Mouse (Mus musculus) natural killer cell, adult 2 months (primary cell): Measurements from ENCODE around the gene Mthfd1l.

Source experiments
- DNase-seq, 2 experiments: peaks; one replicate each; pipeline ENCODE4 v3.0.0; 2022; ENCODE audit warnings: low spot score in 2 of 2

Mthfd1l gene

DNA sequence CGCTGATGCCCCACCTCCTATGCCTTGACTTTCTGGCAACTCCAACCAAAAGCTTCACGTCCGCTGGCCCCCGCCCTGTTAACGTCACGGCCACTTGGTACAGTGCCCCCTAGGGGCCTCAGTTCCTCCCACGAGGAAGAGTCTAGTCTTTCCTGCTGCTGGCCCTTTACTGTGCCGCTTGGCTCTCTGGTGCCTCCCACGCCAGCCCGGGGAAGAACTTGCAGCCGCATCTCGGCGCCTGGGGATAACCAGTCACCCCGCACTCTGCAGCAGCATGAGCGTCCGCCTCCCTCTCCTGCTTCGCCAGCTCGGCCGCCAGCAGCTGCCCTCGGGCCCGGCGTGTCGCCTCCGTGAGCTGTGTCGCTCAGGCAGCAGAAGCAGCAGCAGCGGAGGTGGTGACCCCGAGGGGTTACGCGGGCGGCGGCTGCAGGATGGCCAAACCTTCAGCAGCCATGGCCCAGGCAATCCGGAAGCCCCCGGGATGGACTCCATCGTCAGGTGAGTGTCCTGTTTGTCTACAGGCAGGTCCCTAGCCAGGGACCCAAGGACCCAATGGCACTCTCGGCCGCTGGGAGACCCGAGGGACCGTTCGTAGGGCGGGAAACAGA is at the start of gene Mthfd1l:
TSS of gene Mthfd1l (plus strand) at position 138 of the 608 bp plus-strand sequence.
- peak; percentile 92 for DNase-seq

DNA sequence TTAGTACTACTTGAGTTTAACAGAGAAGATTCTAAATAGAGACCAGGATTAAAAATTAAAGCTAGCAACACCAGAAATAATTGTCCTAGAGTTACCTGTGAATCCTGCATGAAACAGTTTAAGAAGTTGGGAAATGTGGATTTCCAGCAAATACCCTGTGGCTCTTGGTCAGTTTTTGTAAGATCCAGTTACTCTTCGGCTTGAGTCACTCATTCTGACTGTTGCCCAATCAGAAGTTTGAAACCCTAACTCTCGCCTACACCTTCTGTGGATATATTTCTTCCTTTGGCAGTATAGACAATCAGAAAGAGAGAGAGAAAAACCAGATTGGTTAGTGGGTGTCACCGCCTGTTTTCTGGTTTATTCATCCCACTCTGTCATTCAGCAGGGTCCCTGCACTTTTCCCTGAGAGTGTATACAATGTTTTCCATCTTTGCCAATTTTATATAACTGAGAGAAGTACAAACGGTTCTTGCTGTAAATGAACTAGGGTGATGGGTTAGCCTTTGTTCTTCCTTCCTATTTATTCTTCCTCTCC is 44.8 kb upstream of the Mthfd1l start:
- no peak for DNase-seq

DNA sequence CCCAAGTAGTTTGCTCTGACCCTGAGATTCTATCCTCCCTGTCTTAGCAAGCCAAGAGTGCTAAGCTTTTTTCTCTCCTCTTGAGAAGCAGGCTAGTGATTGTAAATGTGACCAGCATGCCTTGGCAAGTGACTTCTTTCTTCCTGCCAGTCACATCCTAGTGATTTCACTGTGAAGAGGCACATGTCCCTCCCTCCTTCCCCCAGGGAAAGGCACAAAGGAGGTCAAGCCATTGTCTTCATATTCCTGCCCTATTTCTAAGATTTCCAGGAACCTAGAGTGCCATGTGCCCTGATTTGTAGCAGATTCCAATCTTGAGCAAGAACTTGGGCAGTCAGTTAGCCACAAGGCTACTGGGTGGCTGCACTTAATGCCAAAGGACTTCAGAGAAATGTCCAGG is 41.1 kb upstream of the Mthfd1l start:
- no peak for DNase-seq

DNA sequence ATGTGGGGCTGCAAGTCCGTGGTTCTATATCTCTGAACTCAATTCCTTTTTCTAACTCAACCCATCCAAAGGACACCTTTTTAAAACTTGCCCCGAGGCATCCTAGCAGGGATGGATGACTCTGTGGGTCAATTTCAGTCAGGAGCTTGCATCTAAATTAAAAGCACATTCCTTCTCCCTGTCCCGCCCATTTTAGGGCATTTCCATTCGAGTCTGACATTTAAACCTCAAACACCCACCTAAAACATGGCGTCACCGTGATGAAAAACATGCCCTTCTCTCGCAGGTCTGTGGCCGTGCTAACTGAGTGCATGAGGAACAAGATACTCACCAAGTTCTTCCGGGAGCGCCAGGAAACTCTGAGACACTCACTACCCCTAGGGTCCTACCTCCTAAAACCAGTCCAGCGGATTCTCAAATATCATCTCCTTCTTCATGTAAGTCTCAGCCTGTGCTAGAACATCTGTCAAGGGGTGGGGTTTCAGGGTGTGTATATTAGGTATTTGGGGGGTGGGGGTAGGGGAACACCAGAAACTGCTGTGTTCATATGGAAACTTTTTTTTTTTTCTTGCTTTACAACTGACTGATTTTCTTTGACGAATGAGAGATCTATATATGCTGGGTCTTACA is 39.5 kb upstream of the Mthfd1l start:
- no peak for DNase-seq

DNA sequence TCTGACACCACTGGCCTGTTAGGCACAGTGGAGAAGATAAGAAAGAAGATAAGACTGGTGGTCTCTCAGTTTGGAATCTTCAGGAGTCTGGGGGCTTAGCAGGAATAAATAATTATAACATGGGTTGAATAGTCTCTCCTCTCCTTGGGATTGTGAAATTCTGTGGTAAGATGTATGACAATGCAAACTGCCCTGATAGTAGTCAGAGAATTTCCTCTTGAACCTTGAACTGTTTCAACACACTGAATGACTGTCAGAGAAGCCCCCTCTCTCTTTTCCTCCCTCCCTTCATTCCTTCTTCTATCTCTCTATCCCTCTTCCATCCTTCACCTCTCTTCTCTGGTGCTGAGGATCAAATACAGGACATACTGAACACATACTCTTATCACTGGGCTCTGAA is 36.1 kb upstream of the Mthfd1l start:
- no peak for DNase-seq

DNA sequence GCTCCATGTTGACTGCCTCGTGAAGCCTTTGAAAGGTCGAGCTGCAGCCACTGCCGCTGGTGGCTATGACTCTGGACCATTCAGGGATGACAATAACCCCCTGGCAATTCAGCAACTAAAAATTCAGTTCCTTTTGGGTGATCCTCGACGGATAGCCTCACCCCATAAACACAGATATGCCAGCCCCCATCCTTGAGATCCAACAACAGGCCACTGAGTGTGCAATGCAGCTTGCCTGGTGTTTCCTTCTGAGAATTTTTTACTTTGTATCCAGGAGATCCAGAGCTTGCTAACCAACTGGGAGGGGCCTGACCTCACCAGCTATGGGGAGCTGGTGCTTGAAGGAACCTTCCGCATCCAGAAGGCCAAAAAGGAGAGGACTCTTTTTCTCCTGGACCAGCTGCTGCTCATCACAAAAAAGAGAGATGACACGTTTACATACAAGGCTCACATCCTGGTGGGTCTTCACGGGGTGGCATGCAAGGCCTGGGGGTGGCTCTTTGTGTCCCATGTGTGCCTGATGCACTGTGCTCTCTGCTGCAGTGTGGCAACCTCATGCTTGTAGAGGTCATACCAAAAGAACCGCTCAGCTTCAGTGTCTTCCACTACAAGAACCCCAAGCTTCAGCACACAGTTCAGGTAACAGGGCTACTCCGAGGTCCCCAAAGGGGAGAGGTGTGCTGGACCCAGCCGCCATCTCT is 32.9 kb upstream of the Mthfd1l start:
- no peak for DNase-seq

DNA sequence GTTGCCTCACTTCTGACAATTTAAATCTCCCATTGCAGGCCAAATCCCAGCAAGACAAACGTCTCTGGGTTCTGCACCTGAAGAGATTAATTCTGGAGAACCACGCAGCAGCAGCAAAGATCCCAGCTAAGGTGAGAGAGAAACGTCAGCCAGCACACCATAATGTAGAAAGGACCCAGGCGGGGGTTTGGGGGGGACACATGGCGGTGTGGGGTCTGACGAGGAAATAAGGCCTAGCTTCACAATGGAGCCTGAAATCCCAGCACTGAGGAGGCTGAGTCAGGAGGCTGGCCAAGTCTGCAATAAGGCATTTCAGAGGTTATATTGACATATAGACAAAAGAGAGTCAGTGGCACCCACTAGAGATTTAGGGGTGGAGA is 32.3 kb upstream of the Mthfd1l start:
- no peak for DNase-seq

DNA sequence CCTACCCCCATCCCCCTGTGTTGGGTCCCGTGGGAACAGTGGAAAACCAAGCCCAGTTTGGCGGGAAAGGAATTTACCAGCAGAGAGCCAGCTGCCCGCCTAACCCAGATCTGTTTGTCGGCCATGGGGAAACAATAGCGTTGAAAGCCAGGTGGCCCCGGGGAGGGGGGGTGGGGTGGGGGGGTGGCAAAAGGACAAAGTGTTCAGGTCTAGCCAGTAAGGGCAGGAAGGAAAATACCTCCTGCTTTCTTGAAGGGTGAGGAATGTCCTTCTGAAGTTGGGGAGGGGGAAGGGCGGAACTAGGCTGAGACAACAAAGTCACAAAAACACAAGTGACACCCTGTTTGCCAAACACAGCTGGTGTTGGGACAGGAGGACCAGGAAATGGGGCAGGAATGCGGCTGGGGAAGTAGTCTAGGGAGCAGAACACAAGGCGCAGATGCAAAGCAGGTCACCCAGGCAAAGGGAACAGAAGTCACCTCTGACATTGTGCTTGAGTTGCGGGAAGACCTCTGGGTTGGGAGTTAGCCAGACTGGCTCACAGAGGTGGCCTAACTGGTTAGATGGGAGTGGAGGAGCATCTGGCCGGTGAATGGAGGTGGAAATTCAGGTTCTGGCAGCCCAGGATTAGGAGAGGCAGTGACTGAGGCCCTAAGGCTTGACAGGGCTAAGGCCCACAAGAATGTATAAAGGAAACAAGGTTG is 31.7 kb upstream of the Mthfd1l start:
- no peak for DNase-seq

DNA sequence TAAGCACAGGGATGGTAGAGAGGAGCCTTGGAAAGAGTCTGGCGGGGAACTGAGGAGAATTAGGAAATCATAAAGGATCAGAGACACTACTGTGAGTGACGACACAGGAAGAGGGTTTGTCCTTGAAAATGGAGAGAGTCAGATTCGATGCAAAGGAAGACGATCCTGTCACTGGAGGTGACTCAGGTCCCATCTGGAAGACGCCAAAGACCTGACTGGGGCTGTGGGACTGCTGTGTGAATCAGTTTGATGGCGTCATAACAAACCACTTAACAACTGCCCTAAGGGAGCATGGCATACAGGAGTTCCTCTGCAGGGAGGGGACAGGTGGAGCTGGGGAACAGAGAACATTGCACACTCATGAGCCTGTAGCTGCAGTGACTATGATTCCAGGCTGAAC is 30.6 kb upstream of the Mthfd1l start:
- no peak for DNase-seq

DNA sequence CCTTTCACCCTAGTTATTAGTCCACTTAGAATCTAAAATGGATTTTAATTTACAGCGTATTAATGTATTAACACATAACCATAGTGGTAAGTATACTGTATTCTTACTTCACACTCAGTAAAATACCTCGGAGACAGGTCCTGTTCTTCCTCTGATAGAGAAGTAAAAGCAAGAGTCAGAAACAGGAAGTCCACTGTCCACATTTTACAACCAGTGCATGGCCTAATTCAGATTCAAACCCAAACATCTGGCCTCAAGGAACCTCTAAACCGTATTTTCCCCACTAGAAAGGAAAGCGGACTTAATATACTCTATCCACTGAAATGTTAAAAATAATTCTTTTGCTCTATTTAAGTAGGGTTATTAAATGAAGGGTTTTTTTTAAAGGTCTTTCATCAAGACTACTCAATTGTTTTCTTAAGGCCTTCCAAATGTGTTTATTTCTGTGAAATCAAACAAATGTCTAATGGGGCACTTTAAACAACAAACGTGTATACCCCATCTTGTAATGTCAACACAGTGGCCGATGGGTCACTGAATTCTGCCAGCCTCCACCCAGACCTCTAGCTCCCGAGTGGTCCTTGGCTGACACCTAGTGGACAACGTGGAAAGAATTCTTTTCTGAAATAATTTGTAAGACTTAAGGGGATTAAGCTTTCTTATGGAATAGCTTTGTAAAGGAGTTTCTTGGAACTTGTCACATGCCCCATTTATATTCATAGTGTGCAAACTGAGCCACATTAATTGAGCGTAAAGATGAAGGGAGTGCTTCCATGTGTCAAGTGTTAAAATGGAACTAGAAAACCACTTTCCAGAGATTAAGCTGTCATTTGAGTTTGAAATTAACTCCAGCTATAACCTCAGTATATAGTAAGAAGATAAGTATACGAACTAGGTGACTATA is 29.2 kb upstream of the Mthfd1l start:
- DNase-seq, result peak; percentile 38 to 48

DNA sequence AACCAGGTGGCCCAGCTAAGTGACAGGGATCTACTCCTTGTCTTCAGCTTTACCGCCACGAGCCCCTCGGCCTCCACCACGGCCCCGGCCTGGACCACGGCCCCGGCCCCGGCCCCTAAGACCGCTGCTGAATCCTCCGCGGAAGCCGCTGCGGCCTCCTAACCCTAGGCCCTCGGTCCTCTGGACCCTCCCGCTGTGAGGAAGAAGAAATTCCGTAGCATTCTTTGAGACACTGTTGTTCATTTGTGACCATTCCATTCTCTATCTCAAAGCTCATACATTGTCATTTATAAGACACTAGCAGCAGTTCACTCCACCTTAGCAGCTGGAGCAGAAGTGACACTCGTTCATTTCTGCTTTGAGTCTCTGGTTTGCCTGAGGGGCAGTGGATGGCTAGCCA is 26.0 kb upstream of the Mthfd1l start:
- no peak for DNase-seq

DNA sequence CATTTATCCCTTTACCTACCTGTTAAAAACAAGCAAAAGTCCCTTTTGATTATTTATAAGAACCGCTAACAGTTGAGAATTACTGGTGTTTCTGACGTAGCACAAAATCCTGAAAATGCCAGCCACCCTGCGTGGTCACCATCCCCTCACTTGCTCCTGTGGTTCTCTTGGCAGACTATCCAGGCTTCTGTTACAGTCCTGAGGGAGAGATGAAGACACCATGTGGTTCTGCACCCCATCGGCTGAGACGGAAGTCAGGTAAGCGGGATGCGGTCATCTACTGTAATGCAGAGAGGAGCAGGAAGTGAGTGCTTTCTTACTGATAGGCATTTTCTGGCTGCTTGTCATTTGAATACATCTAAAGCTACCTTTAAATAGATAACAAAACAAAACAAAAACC is 25.6 kb upstream of the Mthfd1l start:
- DNase-seq, result no peak

DNA sequence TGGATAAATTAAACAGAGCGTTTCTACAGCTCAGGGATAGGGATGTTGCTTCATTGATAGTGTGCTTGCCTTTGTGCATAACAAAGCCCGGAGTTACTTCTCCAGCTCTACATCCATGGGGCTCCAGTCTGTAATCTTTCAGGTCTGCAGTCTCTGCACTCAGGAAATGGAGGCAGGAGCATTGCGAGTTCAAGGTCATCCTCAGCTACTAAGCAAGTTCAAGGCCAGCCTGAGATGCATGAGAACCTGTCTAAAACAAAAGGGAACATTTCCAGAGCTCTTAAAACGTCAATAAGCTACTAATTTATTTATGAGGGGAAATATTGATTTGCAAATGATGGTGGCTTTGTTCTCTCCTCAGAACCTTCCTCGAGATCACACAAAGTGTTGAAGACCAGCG is 23.6 kb upstream of the Mthfd1l start:
- DNase-seq, result no peak

DNA sequence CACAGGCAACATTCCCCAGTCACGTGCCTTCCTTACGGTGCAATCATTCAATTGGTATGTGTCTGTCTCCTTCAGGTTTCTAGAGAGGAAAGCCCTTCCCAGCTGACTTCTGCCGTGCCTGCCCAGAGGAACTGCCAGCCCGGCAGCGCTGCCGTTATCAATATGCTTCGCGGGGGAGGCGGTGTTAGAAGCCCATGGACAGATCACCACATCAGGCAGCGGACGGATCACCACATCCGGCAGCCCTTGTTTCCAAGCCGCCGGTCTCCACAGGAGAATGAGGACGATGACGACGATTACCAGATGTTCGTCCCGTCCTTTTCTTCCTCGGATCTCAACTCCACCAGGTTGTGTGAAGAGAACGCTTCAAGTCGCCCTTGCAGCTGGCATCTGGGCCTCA is 16.4 kb upstream of the Mthfd1l start:
- no peak for DNase-seq

DNA sequence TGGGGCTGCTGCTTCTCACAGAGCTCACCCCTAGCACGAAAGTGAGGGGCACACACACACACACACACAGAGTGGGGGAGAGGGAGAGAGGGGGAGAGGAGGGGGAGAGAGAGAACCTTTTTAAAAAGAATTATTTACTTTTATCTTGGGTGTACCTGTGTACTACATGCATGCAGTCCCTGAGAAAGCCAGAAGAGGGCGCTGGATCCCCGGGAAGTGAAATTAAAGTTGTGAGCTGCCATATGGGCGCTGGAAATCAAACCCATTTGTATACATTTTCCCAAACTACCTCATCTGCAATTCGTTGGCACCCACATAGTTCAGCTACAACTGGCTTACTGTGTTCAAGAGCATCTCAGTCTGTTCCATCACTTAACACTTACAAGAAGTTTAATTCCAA is 14.3 kb upstream of the Mthfd1l start:
- DNase-seq, result no peak

DNA sequence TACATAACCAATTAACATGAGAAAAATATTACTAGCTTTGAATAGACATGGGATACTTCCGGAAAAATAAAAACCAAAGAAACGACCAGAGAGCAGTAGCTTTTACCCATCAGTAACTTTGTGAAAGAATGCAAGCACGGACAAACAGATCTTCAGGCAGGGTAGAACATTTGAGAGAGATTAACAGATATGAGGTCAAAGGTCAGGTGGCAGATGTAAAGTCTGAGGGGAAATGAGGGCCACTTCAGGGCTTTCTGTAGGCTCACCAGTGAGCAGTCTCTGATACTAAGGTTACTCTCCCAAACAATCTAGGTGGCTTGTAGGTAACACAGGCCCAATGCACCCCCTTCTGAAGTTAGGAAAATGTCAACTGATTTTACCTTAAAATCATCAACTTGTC is 3.9 kb upstream of the Mthfd1l start:
- DNase-seq, result no peak

DNA sequence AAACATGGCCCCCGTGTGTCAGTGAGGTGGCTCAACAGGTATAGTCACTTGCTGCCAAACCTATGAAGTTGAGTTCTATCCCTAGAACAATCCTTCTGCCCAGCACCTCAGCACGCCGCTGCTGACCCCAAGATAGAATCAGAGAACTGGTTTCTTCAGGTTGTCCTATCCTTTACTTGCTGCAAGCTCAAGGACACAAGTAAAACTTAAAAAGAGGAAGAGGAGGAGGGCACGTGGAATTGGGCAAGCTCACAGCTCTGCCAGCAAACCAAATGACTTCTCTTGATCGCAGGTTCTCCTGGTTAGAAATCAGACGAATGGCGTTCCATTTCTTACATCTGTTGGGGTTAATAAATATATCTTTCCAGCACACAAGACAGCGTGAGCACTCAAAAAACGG is 681 bp upstream of the Mthfd1l start:
- no peak for DNase-seq

DNA sequence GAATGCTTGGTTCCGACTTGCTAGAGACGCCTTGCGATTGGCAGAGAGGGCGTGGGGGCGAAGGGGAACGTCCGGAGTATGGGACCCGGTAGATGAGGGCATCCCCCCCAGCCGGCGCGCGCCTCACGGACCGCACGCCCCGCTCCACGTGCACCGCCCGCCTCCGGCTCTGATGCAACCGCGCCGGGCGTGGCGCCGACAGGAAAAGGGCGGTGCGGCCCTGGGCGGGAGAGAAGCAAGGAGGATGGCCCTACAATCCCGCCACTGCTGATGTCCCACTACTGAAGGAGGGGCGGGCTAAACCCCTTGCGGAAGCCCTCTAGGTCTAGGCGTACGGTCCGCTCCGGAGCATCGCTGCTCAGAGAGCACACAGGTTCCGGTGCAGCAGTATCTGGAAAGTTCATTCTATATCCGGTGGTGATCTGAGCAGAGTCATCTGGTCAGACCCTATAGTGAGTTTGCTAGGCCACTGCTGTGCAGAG is 712 bp downstream of the Mthfd1l start:
- peak; percentile 87 for DNase-seq

DNA sequence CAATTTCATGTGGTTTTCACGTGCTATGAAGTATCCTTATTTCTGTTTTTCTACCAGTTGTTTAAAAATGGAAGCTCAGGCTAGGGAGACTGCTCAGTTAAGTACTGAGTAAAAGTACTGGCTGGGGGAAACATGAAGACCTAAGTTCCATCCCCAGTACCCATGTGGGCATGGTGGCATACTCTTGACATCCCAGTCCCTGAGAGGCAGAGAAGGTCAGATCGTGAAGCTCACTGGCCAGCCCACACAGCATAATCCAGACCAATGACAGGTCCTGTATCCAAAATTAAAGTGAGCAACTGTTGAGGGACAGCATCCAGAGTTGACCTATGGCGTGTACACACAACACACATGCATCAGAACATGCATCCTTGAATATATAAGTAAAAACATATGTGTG is 1.5 kb downstream of the Mthfd1l start:
- no peak for DNase-seq

DNA sequence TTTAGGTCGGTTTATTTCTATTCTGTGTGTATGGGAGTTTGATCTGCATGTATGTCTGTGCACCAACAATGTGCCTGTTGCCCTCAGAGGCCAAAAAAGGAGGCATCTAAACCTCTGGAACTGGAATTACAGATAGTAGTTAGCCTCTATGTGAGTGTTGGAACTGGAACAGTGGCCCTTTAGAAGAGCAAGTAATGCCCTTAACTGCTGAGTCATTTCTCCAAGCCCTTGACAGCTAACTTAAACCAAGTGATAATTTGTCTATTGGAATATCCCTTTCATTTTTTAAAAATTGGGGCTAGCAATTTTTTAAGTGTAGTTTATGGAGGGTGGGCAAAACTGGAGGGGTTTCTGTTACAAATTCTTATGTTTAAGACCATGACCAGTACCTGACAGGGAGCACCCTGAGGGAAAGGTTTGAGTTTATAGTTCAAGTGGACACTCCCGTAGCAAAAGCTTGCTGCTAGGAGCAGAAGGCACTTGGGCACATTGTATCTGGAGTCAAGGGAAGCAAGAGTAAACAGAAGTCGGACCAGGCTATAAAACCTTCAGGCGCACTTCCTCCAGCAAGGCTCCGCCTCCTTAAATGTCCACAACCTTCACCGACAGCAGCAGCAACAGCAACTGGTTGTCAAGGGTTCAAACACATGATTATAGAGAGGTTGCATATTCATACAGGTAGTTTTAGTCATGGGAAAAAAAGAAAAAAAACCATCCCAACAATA is 3.1 kb downstream of the Mthfd1l start:
- no peak for DNase-seq

DNA sequence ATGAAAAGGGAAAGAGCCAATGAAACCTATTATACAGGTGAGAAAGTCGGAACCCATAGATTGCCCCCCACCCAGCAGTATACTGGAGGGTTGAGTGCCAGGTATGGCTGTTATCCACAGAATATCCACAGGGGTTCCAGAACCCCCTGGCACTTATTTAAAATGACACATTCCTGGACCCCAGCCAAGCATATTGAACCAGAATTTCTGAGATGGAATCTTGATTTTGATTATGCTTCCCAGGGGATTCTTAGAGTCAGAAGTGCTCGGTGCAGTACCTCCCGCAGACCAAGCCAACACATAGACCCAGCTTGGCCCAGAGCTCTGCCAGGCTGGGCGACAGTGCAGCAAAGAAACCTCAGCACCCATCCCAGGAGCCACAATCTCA is 3.7 kb downstream of the Mthfd1l start:
- no peak for DNase-seq
